Mouse (Mus musculus): ENCODE measurements at regions not wholly inside any gene's neighbourhood (a gene's known extent, or its start where the extent isn't known, plus 50 kb on each side); places are given as distances from the start of the nearest gene placed in this dataset.

- DNase-seq (ENCODE audit: low read depth, low spot score): no peak
Measured at GRCm38 (mm10) chr16:74984207-74984606, 572.6 kb upstream of the Robo2 start.

GRCm38 (mm10) chr16:74966099-74966498 is 554.5 kb upstream of the Robo2 start:
- no peak for DNase-seq (ENCODE audit: low read depth, low spot score)

GRCm38 (mm10) chr16:74929739-74930138 is 518.1 kb upstream of the Robo2 start:
- no peak for DNase-seq (ENCODE audit: low read depth, low spot score)

- peak; percentile 10 for DNase-seq (ENCODE audit: low read depth, low spot score)
Measured at GRCm38 (mm10) chr16:74900835-74901234, 489.2 kb upstream of the Robo2 start.

GRCm38 (mm10) chr16:74887724-74888123 is 476.1 kb upstream of the Robo2 start:
- DNase-seq (ENCODE audit: low read depth, low spot score): no peak

- DNase-seq (ENCODE audit: low read depth, low spot score): no peak
Measured at GRCm38 (mm10) chr16:74878603-74879002, 467.0 kb upstream of the Robo2 start.

- DNase-seq (ENCODE audit: low read depth, low spot score): no peak
Measured at GRCm38 (mm10) chr16:74873756-74874155, 462.1 kb upstream of the Robo2 start.

- DNase-seq (ENCODE audit: low read depth, low spot score): peak; percentile 4
Measured at GRCm38 (mm10) chr16:74857752-74858151, 446.1 kb upstream of the Robo2 start.

GRCm38 (mm10) chr16:74840006-74840405 is 428.4 kb upstream of the Robo2 start:
- DNase-seq (ENCODE audit: low read depth, low spot score): no peak

- no peak for DNase-seq (ENCODE audit: low read depth, low spot score)
Measured at GRCm38 (mm10) chr16:74814386-74814785, 402.8 kb upstream of the Robo2 start.

GRCm38 (mm10) chr16:74809154-74809825 is 397.7 kb upstream of the Robo2 start:
- DNase-seq (ENCODE audit: low read depth, low spot score): no peak

- DNase-seq (ENCODE audit: low read depth, low spot score): no peak
Measured at GRCm38 (mm10) chr16:74806775-74807174, 395.1 kb upstream of the Robo2 start.

GRCm38 (mm10) chr16:74801296-74801695 is 389.7 kb upstream of the Robo2 start:
- no peak for DNase-seq (ENCODE audit: low read depth, low spot score)

- no peak for DNase-seq (ENCODE audit: low read depth, low spot score)
Measured at GRCm38 (mm10) chr16:74796303-74796653, 384.7 kb upstream of the Robo2 start.

- no peak for DNase-seq (ENCODE audit: low read depth, low spot score)
Measured at GRCm38 (mm10) chr16:74795360-74796302, 384.0 kb upstream of the Robo2 start.

GRCm38 (mm10) chr16:74785365-74786119 is 373.9 kb upstream of the Robo2 start:
- no peak for DNase-seq (ENCODE audit: low read depth, low spot score)

- DNase-seq (ENCODE audit: low read depth, low spot score): no peak
Measured at GRCm38 (mm10) chr16:74780388-74780787, 368.8 kb upstream of the Robo2 start.

- no peak for DNase-seq (ENCODE audit: low read depth, low spot score)
Measured at GRCm38 (mm10) chr16:74768264-74768663, 356.6 kb upstream of the Robo2 start.

- DNase-seq (ENCODE audit: low read depth, low spot score): no peak
Measured at GRCm38 (mm10) chr16:74756720-74757345, 345.2 kb upstream of the Robo2 start.

- no peak for DNase-seq (ENCODE audit: low read depth, low spot score)
Measured at GRCm38 (mm10) chr16:74750900-74751299, 339.3 kb upstream of the Robo2 start.

GRCm38 (mm10) chr16:74749006-74749405 is 337.4 kb upstream of the Robo2 start:
- no peak for DNase-seq (ENCODE audit: low read depth, low spot score)

GRCm38 (mm10) chr16:74743512-74743911 is 331.9 kb upstream of the Robo2 start:
- DNase-seq (ENCODE audit: low read depth, low spot score): no peak
